Mouse (Mus musculus): ENCODE measurements around the gene Adam22. TPM values are rescaled to one million over a fixed set of nuclear protein-coding genes. Genes with fewer than 3 reads are reported as not detected.

Adam22 gene
- polyA plus RNA-seq (2014; fragmentation: Illumina TruSeq; extraction: RNeasy Lipid Tissue Mini Kit (QIAGEN cat#74804); ENCODE audit: low read depth, low replicate concordance) = 4.1 TPM

DNA sequence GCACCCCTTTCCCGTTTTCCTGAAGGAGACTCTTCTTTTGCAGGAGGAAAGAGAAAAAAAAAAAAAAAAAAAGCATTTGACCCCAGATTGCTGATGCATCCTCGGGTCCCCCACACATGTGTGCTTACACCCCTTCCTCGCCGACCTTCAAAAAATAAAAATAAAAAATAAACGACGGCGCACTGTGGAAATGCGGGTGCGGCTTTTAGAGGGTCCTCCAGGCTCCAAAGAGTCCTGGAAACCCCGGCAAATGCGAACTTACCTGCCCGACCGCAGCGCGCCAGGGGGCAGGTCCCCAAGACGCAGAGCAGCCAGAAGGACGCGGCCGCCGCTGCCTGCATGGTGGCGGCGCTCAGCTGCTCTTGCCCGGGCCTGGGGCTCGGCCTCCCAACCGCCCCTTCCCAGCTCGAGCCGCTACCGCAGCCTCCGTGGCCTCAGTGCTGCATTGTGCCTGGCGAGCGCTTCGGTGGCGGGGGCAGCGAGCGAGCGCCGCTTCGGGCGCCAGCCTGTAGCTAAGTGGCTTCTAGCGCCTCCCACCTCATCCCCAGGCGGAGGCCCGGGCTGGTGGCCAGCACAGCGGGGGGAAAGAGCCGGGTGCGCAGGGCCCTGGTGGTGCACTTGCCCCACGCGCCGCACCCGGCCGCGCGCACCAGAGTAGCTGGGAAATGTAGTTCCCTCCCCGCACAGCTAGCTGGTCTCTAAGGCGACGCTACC, at the start of gene Adam22:
Gene Adam22 (minus strand): TSS at position 547 of the 714 bp plus-strand sequence.

DNA sequence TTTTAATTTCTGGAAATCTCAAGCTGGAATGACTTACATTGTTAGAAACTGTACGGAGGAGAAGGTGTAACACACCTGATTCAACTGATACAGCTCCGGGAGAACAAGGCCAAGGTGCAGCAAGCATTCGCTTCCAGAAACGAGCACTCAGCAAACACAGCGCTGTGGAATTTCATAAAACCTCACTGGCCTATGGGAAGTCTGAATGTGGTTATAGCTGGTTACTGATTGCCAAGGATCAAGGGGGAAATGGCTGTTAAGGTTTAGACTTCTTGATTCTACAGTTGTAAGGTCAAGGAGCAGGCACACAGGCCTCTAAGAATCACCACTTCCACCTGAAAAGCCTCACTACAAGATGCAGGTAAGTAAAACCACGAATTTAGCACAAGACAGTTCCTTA, 322.1 kb downstream of the Adam22 start, which contains the start of gene Sri:
Gene Sri (plus strand): TSS at position 224 of the 400 bp plus-strand sequence.

Other genes starting within 250 kb of the Adam22 start
- 30.9 TPM for gene Dbf4, start 54.6 kb upstream of the Adam22 start, polyA plus RNA-seq (2014; fragmentation: Illumina TruSeq; extraction: RNeasy Lipid Tissue Mini Kit (QIAGEN cat#74804); ENCODE audit: low read depth, low replicate concordance)
- gene Slc25a40, start 54.7 kb upstream of the Adam22 start, polyA plus RNA-seq (2014; fragmentation: Illumina TruSeq; extraction: RNeasy Lipid Tissue Mini Kit (QIAGEN cat#74804); ENCODE audit: low read depth, low replicate concordance) = 113 TPM